Mouse (Mus musculus) megakaryocyte, embryonic 14.5 days (primary cell): ENCODE results near the gene Aqp1.

Experiments
- FLI1 ChIP-seq: IDR thresholded peaks from 2 replicates; pipeline ENCODE4 v1.6.1; 2012; ENCODE audit warnings: low read length, inconsistent platforms, mixed read lengths
- GATA1 ChIP-seq: IDR thresholded peaks from 3 replicates; pipeline ENCODE4 v1.6.1; 2012; ENCODE audit warnings: mixed read lengths, low read length, inconsistent platforms, borderline replicate concordance

- TF ChIP-seq GATA1 (no peak), FLI1 (no peak)
Observed at GRCm38 (mm10) chr6:55396622-55397041, 60.4 kb downstream of the Aqp1 start.
